Mouse (Mus musculus) stomach, postnatal 0 days (tissue): Measurements from ENCODE around the gene Pecr. TPM values are rescaled to one million over a fixed set of nuclear protein-coding genes. Genes with fewer than 3 reads are reported as not detected.

Experiments
- ATAC-seq: fragments of 200-750 bp; cut with Nextera tagmentation; 2 replicates; pipeline ENCODE4 v1.8.0; 2017; ENCODE audit not compliant: low FRiP score, low TSS enrichment
- DNase-seq: peaks from one replicate; pipeline ENCODE4 v3.0.0-alpha.2; 2016; ENCODE audit warnings: low spot score
- H3K27ac ChIP-seq: fragments of 300-500 bp; sonication (generic); replicated peaks from 2 replicates; pipeline ENCODE4 v1.5.1; 2014; ENCODE audit warnings: mild to moderate bottlenecking, control low read depth
- H3K27me3 ChIP-seq: fragments of 300-500 bp; sonication (generic); 2 replicates; pipeline ENCODE4 v1.6.1; 2014; ENCODE audit warnings: low read length; ENCODE audit not compliant: control insufficient read depth, insufficient read depth
- H3K36me3 ChIP-seq: fragments of 300-500 bp; sonication (generic); 2 replicates; pipeline ENCODE4 v1.6.1; 2014; ENCODE audit warnings: low read length, mixed read lengths; ENCODE audit not compliant: control insufficient read depth, insufficient read depth
- H3K4me1 ChIP-seq: fragments of 300-500 bp; sonication (generic); replicated peaks from 2 replicates; pipeline ENCODE4 v1.6.1; 2014; ENCODE audit warnings: antibody characterized with exemption; ENCODE audit not compliant: control insufficient read depth, insufficient read depth
- H3K4me2 ChIP-seq: fragments of 300-500 bp; sonication (generic); replicated peaks from 2 replicates; pipeline ENCODE4 v1.6.1; 2014; ENCODE audit warnings: low read depth, mild to moderate bottlenecking, control low read depth, moderate library complexity
- H3K4me3 ChIP-seq: fragments of 300-500 bp; sonication (generic); 2 replicates; pipeline ENCODE4 v1.5.1; 2014; ENCODE audit warnings: low read depth, low read length, control low read depth
- H3K9ac ChIP-seq: fragments of 300-500 bp; sonication (generic); 2 replicates; pipeline ENCODE4 v1.6.1; 2014; ENCODE audit warnings: mild to moderate bottlenecking, low read length, control low read depth, mixed read lengths
- H3K9me3 ChIP-seq: fragments of 300-500 bp; sonication (generic); 2 replicates; pipeline ENCODE4 v1.6.1; 2016; ENCODE audit warnings: low read length; ENCODE audit not compliant: control insufficient read depth
- CTCF ChIP-seq: IDR thresholded peaks from 2 replicates; pipeline ENCODE4 v1.5.1; 2016; ENCODE audit warnings: antibody characterized with exemption, low read depth, mild to moderate bottlenecking, moderate library complexity
- EP300 ChIP-seq: optimal IDR thresholded peaks from 2 replicates; pipeline ENCODE3; 2016; ENCODE audit warnings: antibody characterized with exemption
- WGBS: fragments of 180-500 bp; shearing (Covaris S2); extraction: QIAGEN DNeasy Blood & Tissue Kit; methylation state at CpG from one replicate; pipeline ENCODE4 v1.1.7; 2014; 5-methylcytosine and 5-hydroxymethylcytosine counted together
- polyA plus RNA-seq: library from polyadenylated mRNA; unstranded; fragments of >200 nt; fragmentation: Nextera tagmentation; extraction: Ambion mirVana; gene quantifications from 2 replicates; pipeline ENCODE4 v1.2.1, GENCODE M21; 2015

The Pecr gene
- polyA plus RNA-seq, 1 experiment from 2014 or later = 44.8 TPM

DNA sequence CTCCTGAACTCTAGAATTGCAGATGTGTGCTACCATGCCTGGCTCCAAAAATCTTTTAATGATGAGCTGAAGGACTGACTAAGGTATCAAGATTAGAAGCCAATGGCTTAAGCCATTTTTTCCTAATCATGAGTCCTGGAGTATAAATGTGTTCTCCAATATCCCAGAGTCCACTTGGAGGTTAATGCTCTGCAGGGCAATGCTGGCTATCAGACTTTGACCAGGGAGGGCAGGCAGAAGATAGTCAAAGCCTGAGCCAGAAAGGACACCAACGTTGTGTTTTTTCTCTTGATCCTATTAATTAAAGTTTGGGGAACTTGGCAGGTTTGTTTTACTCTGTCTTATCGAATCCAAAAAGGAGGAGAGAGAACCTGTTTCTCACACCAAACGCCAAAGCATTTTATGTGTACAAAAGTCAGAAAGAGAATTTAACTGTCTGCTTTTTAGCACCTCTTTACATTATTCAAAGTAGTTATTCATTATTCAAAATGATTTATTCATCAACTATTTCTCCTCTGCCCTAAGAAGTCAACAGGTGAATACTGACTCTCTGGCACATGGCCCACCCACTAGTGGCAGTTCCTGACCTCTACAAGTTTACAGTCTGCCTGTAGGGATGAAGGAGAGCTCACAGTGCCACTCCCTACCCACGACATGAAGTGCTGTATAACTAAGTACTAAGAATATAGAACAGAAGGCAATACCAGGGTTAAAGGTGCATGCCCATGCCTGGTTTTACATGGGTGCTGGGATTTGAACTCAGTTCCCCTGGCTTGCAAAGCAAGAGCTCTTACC lies 10.0 kb upstream of the Pecr start:
- no peak overlapping the region for H3K9ac ChIP-seq
- TF ChIP-seq CTCF (no peak), EP300 (no peak)
- WGBS = 63% methylated on average over 4 of the region's 4 CpGs
- no peak overlapping the region for H3K4me2 ChIP-seq
- H3K27ac ChIP-seq = no peak overlapping the region
- H3K4me3 ChIP-seq = no peak overlapping the region
- H3K9me3 ChIP-seq = no peaks in the 10 kb centered on the region
- ATAC-seq = no peak
- DNase-seq = no peak
- no peaks in the 10 kb centered on the region for H3K27me3 ChIP-seq
- no peaks in the 10 kb centered on the region for H3K4me1 ChIP-seq
- H3K36me3 ChIP-seq = no peaks in the 10 kb centered on the region

DNA sequence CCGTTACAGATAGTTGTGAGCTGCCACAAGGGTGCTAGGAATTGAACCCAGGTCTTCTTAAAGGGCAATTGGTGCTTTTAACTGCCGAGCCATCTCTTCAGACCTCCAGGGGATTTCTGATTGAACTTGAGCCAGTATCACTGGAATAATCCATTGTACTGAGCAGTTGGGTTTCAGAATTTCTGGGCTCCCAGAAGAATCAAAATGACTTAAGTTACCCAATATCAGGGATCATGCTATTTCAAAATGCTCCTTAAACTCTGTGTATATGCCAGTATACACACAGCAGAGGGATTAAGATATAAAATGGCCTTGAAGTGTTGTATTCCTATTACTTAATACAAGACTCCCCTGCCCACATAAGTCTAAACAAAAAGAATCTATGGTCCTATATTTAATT lies 7.8 kb upstream of the Pecr start:
- no peak overlapping the region for H3K27ac ChIP-seq
- ATAC-seq (no peak), DNase-seq (no peak)
- H3K27me3 ChIP-seq = no peaks in the 10 kb centered on the region
- no peak overlapping the region for H3K4me3 ChIP-seq
- H3K4me2 ChIP-seq = no peak overlapping the region
- no peaks in the 10 kb centered on the region for H3K36me3 ChIP-seq
- TF ChIP-seq CTCF (no peak), EP300 (no peak)
- H3K9me3 ChIP-seq = no peaks in the 10 kb centered on the region
- H3K9ac ChIP-seq = no peak overlapping the region
- H3K4me1 ChIP-seq = no peaks in the 10 kb centered on the region
- WGBS = 88% methylated on average over 2 of the region's 2 CpGs

DNA sequence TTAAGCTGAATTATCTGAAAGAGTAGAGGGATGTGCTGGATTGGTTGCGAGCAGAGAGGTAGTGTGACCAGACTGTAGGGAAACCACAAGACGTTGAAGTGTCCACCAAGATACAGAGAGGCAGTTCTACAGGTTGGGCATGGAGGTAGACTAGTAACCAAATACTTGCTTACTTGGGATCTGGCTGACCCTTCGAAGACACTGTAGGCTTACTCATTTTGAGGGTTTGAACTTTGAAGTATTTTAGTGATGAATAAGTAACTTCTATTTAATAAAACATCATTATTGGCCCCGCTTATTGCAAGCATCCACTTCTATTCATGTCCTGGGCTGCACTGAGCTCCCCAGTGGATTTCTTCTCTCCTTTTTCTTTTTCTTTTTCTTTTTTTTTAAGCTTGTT lies 7.3 kb upstream of the Pecr start:
- TF ChIP-seq EP300 = no peak
- no peak for TF ChIP-seq CTCF
- DNase-seq = no peak

DNA sequence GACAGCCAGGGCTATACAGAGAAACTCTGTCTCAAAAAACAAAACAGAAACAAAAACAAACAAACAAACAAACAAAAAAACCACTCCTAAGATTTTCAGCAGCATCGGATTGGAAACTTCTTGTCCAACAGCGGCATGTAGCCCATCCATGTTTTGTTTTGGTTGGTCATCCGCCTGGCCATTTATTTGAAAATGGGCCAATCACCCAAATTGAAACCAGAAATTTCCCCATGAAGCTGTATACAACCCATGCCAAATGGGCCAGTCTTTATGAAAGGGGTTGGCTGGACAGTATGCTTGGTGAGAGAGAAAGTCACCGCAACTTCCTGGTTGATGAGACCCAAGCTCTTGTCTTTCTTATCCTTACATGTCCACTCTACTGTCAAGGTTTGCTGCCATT lies 6.8 kb upstream of the Pecr start:
- no peaks in the 10 kb centered on the region for H3K27me3 ChIP-seq
- TF ChIP-seq CTCF = no peak
- no peak for TF ChIP-seq EP300
- no peak overlapping the region for H3K4me2 ChIP-seq
- DNase-seq = no peak
- no peak for ATAC-seq
- no peak overlapping the region for H3K4me3 ChIP-seq
- no peaks in the 10 kb centered on the region for H3K4me1 ChIP-seq
- H3K27ac ChIP-seq = no peak overlapping the region
- WGBS = 96% methylated on average over 4 of the region's 4 CpGs
- H3K9ac ChIP-seq = no peak overlapping the region
- H3K9me3 ChIP-seq = no peaks in the 10 kb centered on the region
- H3K36me3 ChIP-seq = no peaks in the 10 kb centered on the region

More for the DNA sequence above, 7.3 kb upstream of the Pecr start:
- H3K27me3 ChIP-seq = no peaks in the 10 kb centered on the region
- no peaks in the 10 kb centered on the region for H3K9me3 ChIP-seq
- H3K4me1 ChIP-seq = no peaks in the 10 kb centered on the region
- 91% methylated on average over 4 of the region's 4 CpGs for WGBS
- H3K9ac ChIP-seq = no peak overlapping the region
- H3K4me3 ChIP-seq = no peak overlapping the region
- no peak for ATAC-seq
- no peaks in the 10 kb centered on the region for H3K36me3 ChIP-seq
- no peak overlapping the region for H3K27ac ChIP-seq
- H3K4me2 ChIP-seq = no peak overlapping the region

- H3K4me1 ChIP-seq = no peaks in the 10 kb centered on the region
- 86% methylated on average over 4 of the region's 4 CpGs for WGBS
- H3K27ac ChIP-seq = no peak overlapping the region
- H3K36me3 ChIP-seq = no peaks in the 10 kb centered on the region
- TF ChIP-seq CTCF (no peak), EP300 (no peak)
- no peak overlapping the region for H3K4me3 ChIP-seq
- DNase-seq = no peak
- no peak overlapping the region for H3K4me2 ChIP-seq
- H3K9ac ChIP-seq = no peak overlapping the region
- H3K9me3 ChIP-seq = no peaks in the 10 kb centered on the region
- no peaks in the 10 kb centered on the region for H3K27me3 ChIP-seq
- no peak for ATAC-seq
These were observed 4.5 kb upstream of the Pecr start for GRCm38 (mm10) chr1:72288527-72289150.

GRCm38 (mm10) chr1:72287893-72288292 lies 3.8 kb upstream of the Pecr start:
- no peak for TF ChIP-seq EP300
- TF ChIP-seq CTCF = no peak
- no peak for DNase-seq
- no peak overlapping the region for H3K9ac ChIP-seq
- no peak overlapping the region for H3K4me2 ChIP-seq
- WGBS = 74% methylated on average over 4 of the region's 4 CpGs
- no peaks in the 10 kb centered on the region for H3K27me3 ChIP-seq
- no peak for ATAC-seq
- no peak overlapping the region for H3K27ac ChIP-seq
- no peaks in the 10 kb centered on the region for H3K4me1 ChIP-seq
- no peaks in the 10 kb centered on the region for H3K36me3 ChIP-seq
- H3K9me3 ChIP-seq = no peaks in the 10 kb centered on the region
- H3K4me3 ChIP-seq = no peak overlapping the region
